Mouse (Mus musculus) lung, adult 2 months (tissue): ENCODE results near the gene Olfr513. TPM values are rescaled to one million over a fixed set of nuclear protein-coding genes. Genes with fewer than 3 reads are reported as not detected.

Source experiments
- DNase-seq: peaks from one replicate; pipeline ENCODE4 v3.0.0; 2022
- H3K4me1 ChIP-seq: fragments of 200-500 bp; 2 replicates; pipeline ENCODE4 v1.6.1; 2011; ENCODE audit warnings: low read length; ENCODE audit not compliant: control insufficient read depth, insufficient read depth
- H3K4me3 ChIP-seq: fragments of 200-500 bp; replicated peaks from 2 replicates; pipeline ENCODE3; 2011; ENCODE audit warnings: low read depth, mild to moderate bottlenecking, control low read depth, low read length; ENCODE audit errors: extremely low read depth
- CTCF ChIP-seq: fragments of 200-500 bp; IDR thresholded peaks from 2 replicates; pipeline ENCODE4 v1.5.1; 2011; ENCODE audit warnings: mild to moderate bottlenecking, low read length, control low read depth; ENCODE audit not compliant: insufficient read depth
- POLR2A ChIP-seq: fragments of 200-500 bp; IDR thresholded peaks from 2 replicates; pipeline ENCODE4 v1.6.1; 2011; ENCODE audit warnings: low read depth, mild to moderate bottlenecking, control low read depth, low read length, borderline replicate concordance; ENCODE audit errors: extremely low read depth
- WGBS: fragments of 180-500 bp; shearing (Covaris S2); methylation state at CpG from one replicate; pipeline ENCODE4 v1.1.7; 2018; 5-methylcytosine and 5-hydroxymethylcytosine counted together
- polyA plus RNA-seq: library from polyadenylated mRNA; depleted of rRNA; stranded (reverse); fragments of >200 nt; gene quantifications from 2 replicates; pipeline ENCODE4 v1.2.3, GENCODE M21; 2012; rRNA removed

Olfr513 gene
- polyA plus RNA-seq = not detected in 2 replicates

DNA sequence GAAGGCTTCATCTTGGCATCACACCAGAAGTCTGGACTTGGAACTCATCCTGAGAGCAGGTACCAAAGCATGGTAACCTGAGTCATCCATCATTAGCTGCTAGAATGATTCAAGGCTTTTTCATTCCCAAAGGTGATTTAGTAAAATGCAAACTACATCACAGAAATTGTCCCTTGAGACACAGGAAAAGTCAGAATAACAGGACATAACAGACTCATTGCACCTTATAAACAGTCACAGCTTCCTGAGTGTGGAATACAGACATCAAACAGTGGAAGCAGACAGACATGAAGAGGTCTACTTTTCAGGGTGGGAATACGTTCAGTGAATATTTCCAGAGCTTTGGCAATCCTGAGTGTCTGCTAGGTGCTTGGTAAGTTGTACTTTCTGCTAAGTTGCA lies at the start of gene Olfr513:
Gene Olfr513, plus strand, starts transcription at position 301 of the 400 bp plus-strand sequence.
- TF ChIP-seq CTCF (no peak), POLR2A (no peak)
- Histone ChIP-seq H3K4me3 (no peak within 1 kb of the TSS), H3K4me1 (no peaks in the 10 kb centered on the region)
- DNase-seq = no peak
- 27% methylated on average over 1 of the region's 1 CpGs for whole genome bisulfite sequencing

DNA sequence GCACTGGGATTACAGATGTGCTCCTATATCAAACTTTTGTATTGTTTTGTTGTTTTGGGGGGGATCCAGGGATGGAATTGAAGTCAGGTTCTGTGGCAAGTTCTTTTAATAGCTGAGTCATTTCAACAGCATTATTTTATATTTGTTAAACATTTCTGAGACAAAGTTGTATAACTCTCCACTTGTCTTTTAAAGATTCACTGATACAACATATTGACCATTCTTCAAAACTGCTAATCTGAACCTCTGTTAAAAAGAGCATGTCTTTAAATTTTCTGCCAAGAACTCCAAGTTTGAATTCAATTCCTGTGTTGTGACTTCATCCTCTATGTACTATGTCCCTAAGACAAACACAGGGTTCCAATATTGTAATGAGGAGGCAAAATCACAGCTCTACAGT lies 37.8 kb upstream of the Olfr513 start, which contains the start of gene Olfr512:
Gene Olfr512, plus strand, starts transcription at position 301 of the 400 bp plus-strand sequence.
- Histone ChIP-seq H3K4me3 (no peak within 1 kb of the TSS), H3K4me1 (no peaks in the 10 kb centered on the region)
- DNase-seq = no peak
- no peak for TF ChIP-seq CTCF
- no peak for TF ChIP-seq POLR2A

DNA sequence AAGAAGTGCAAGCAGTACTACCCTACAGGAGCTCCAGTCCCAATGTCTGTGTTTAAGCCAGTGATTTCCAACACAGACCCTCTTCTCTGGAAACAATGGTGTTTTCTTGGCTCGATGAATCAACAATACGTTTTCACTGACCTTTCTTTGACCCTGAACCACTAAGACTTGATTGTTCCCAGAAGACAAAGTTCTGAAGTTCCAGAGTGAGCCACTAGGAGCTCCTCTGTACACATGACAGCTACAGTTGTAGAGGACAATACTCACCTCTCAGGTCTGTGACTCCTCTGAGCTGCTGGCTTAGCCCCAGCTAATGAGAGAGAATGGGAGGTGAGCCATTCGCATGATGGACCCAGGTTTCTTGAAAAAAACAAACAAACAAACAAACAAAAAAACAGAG lies 9.6 kb downstream of the Olfr513 start:
- DNase-seq = no peak
- WGBS = 18% methylated on average over 3 of the region's 3 CpGs
- Histone ChIP-seq H3K4me3 (no peak overlapping the region), H3K4me1 (no peaks in the 10 kb centered on the region)
- no peak for TF ChIP-seq CTCF
- TF ChIP-seq POLR2A = no peak

DNA sequence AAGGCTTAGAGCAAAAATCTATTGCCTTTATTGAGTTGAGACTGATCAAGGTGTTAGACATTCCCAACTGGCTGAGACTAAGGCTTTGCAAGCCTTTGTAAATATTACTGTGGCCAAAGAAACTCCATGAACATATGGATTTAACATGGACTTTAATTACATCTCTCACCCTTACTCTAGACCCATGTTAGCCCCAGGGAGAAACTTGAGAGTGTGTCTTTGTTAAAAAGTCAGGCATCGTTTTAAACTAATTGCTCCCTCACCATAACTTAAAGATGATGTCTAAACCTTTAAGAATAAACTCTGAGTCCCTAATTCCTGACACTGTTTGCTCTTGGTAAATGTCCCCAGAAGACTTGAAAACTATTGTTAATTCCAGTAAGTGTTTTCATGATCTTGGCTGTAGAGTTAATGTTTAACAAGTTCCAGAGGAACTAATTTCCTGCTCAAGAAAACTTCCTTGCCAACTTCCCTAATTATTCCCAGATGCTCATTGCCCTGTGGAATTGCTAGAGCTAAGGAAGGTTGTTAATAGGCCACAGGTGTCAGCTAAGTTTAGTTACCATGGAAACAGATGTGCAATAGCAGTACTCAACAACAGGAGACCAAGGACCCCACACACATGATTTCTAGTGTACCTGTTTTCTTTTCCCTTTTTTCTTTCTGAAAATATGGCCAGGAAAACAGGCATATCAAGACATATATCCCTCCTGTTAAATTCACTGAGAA lies 46.6 kb downstream of the Olfr513 start:
- no peaks in the 10 kb centered on the region for H3K4me1 ChIP-seq
- H3K4me3 ChIP-seq = no peak overlapping the region
- WGBS = 44% methylated on average over 1 of the region's 1 CpGs
- TF ChIP-seq CTCF = no peak
- TF ChIP-seq POLR2A = no peak
- DNase-seq = no peak

Other genes with a start within 250 kb of the Olfr513 start
- gene Olfr502, start 225.9 kb upstream of the Olfr513 start, polyA plus RNA-seq = not detected in 2 replicates
- not detected in 2 replicates for gene Olfr503, start 206.4 kb upstream of the Olfr513 start, polyA plus RNA-seq
- not detected in 2 replicates for gene Olfr504, start 185.2 kb upstream of the Olfr513 start, polyA plus RNA-seq
- gene Olfr506, start 140.2 kb upstream of the Olfr513 start, polyA plus RNA-seq = not detected in 2 replicates
- gene Olfr507, start 129.2 kb upstream of the Olfr513 start, polyA plus RNA-seq = not detected in 2 replicates
- gene Olfr508, start 121.0 kb upstream of the Olfr513 start, polyA plus RNA-seq = not detected in 2 replicates
- not detected in 2 replicates for gene Olfr509, start 99.1 kb upstream of the Olfr513 start, polyA plus RNA-seq
- not detected in 2 replicates for gene Olfr510, start 84.6 kb upstream of the Olfr513 start, polyA plus RNA-seq
- not detected in 2 replicates for gene Olfr512, start 37.7 kb upstream of the Olfr513 start, polyA plus RNA-seq
- gene Olfr514, start 75.0 kb downstream of the Olfr513 start, polyA plus RNA-seq = not detected in 2 replicates
- not detected in 2 replicates for gene Olfr516, start 99.6 kb downstream of the Olfr513 start, polyA plus RNA-seq
- gene Olfr517, start 121.4 kb downstream of the Olfr513 start, polyA plus RNA-seq = not detected in 2 replicates
- not detected in 2 replicates for gene Olfr518, start 134.0 kb downstream of the Olfr513 start, polyA plus RNA-seq
- gene Olfr519, start 143.4 kb downstream of the Olfr513 start, polyA plus RNA-seq = not detected in 2 replicates
- 0.18 and 2.0 TPM in 2 replicates for gene Nlrp10, start 179.2 kb downstream of the Olfr513 start, polyA plus RNA-seq
- 107 and 141 TPM in 2 replicates for gene Eif3f, start 183.4 kb downstream of the Olfr513 start, polyA plus RNA-seq
- 0.66 and 0.76 TPM in 2 replicates for gene Tub, start 199.4 kb downstream of the Olfr513 start, polyA plus RNA-seq